Mouse (Mus musculus) spleen, adult 10 weeks (tissue): ENCODE measurements around the gene Pdhb. TPM values are rescaled to one million over a fixed set of nuclear protein-coding genes. Genes with fewer than 3 reads are reported as not detected.

Experiments used
- polyA plus RNA-seq: library from polyadenylated mRNA; stranded (reverse); fragments of 350-450 nt; fragmentation: Illumina TruSeq; extraction: RNeasy Lipid Tissue Mini Kit (QIAGEN cat#74804); gene quantifications from one replicate; pipeline ENCODE4 v1.2.3, GENCODE M21; 2015; ENCODE audit warnings: low replicate concordance; ENCODE audit not compliant: insufficient read depth

The Pdhb gene
- polyA plus RNA-seq, result 136 TPM

GRCm38 (mm10) chr14:8172507-8173410 lies at the start of gene Pdhb:
Gene Pdhb, minus strand, starts transcription at chr14:8173025.

GRCm38 (mm10) chr14:8213803-8214224 lies 41.0 kb upstream of the Pdhb start, which contains the start of gene Kctd6:
Gene Kctd6, plus strand, starts transcription at chr14:8214140.

Other genes starting within 250 kb of the Pdhb start
- gene Gm45521, start 215.7 kb downstream of the Pdhb start, polyA plus RNA-seq, result not detected
- 99.6 TPM for gene Dnase1l3, start 178.5 kb downstream of the Pdhb start, polyA plus RNA-seq
- gene Abhd6, start 170.1 kb downstream of the Pdhb start, polyA plus RNA-seq, result 12.7 TPM
- gene Rpp14, start 92.7 kb downstream of the Pdhb start, polyA plus RNA-seq, result 34.9 TPM
- gene Pxk, start 74.8 kb downstream of the Pdhb start, polyA plus RNA-seq, result 149 TPM
- gene Kctd6, start 41.1 kb upstream of the Pdhb start, polyA plus RNA-seq, result 21.7 TPM
- gene Acox2, start 86.3 kb upstream of the Pdhb start, polyA plus RNA-seq, result not detected
- gene Fam107a, start 145.0 kb upstream of the Pdhb start, polyA plus RNA-seq, result 4.1 TPM
- gene Oit1, start 205.7 kb upstream of the Pdhb start, polyA plus RNA-seq, result not detected